Mouse (Mus musculus) limb, embryonic 15.5 days (tissue): ENCODE measurements around the gene Bak1. TPM values are rescaled to one million over a fixed set of nuclear protein-coding genes. Genes with fewer than 3 reads are reported as not detected.

Experiments used
- ATAC-seq: fragments of 200-750 bp; cut with Nextera tagmentation; 2 replicates; pipeline ENCODE4 v1.8.0; 2017; ENCODE audit warnings: low read depth, moderate TSS enrichment; ENCODE audit not compliant: insufficient number of reproducible peaks, low FRiP score, low TSS enrichment
- H3K27ac ChIP-seq: fragments of 300-500 bp; sonication (generic); 2 replicates; pipeline ENCODE4 v1.5.1; 2015; ENCODE audit warnings: moderate library complexity, mild to moderate bottlenecking, inconsistent platforms
- H3K27me3 ChIP-seq: fragments of 300-500 bp; sonication (generic); 2 replicates; pipeline ENCODE4 v1.6.1; 2015; ENCODE audit warnings: inconsistent platforms
- H3K36me3 ChIP-seq: fragments of 300-500 bp; sonication (generic); 2 replicates; pipeline ENCODE4 v1.6.1; 2015; ENCODE audit warnings: inconsistent platforms
- H3K4me1 ChIP-seq: fragments of 300-500 bp; sonication (generic); 2 replicates; pipeline ENCODE4 v1.6.1; 2015; ENCODE audit warnings: inconsistent platforms
- H3K4me2 ChIP-seq: fragments of 300-500 bp; sonication (generic); 2 replicates; pipeline ENCODE4 v1.6.1; 2015; ENCODE audit warnings: mild to moderate bottlenecking, inconsistent platforms
- H3K4me3 ChIP-seq: fragments of 300-500 bp; sonication (generic); 2 replicates; pipeline ENCODE4 v1.5.1; 2015; ENCODE audit warnings: mild to moderate bottlenecking, inconsistent platforms
- H3K9ac ChIP-seq: fragments of 300-500 bp; sonication (generic); 2 replicates; pipeline ENCODE4 v1.6.1; 2015; ENCODE audit warnings: inconsistent platforms
- H3K9me3 ChIP-seq: fragments of 300-500 bp; sonication (generic); 2 replicates; pipeline ENCODE4 v1.6.1; 2016; ENCODE audit warnings: inconsistent platforms
- WGBS: fragments of 180-500 bp; shearing (Covaris S2); methylation state at CpG from one replicate; pipeline ENCODE4 v1.1.7; 2015; 5-methylcytosine and 5-hydroxymethylcytosine counted together
- polyA plus RNA-seq: library from polyadenylated mRNA; unstranded; fragments of >200 nt; fragmentation: Nextera tagmentation; extraction: Ambion mirVana; gene quantifications from 2 replicates; pipeline ENCODE4 v1.2.1, GENCODE M21; 2015

Gene Bak1
- polyA plus RNA-seq, 1 experiment from 2014 or later, result 5.5 TPM

DNA sequence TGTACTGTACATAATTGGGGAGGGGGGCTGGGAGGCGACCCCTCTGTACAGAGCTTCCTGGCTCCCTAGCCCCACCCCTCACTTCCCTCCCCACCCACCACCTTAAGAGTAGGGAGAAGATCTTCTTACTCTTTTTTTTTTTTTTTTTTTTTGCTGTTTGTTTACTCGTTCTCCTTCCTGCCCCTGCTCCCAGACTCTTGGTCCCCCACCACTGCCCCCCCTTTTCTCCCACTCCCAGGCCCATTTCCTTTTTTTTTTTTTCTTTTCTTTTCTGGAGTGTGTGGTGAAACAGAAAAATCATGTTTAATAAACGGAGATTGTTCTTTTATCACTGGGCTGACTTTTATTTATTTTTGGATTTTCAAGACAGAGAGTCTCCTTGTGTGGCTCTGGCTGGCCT, 56.7 kb downstream of the Bak1 start:
- Histone ChIP-seq H3K36me3 (peaks cover 45% of the 10 kb centered on the region), H3K9ac (peak overlapping the region; percentile 80), H3K4me2 (peak overlapping the region; percentile 77), H3K4me1 (peaks cover 44% of the 10 kb centered on the region), H3K27ac (peak overlapping the region; percentile 90; the same call in 1 of the 2 replicates), H3K4me3 (peak overlapping the region; percentile 95), H3K27me3 (no peaks in the 10 kb centered on the region), H3K9me3 (no peaks in the 10 kb centered on the region)
- no peak for ATAC-seq
- WGBS, result 9% methylated on average over 3 of the region's 3 CpGs

DNA sequence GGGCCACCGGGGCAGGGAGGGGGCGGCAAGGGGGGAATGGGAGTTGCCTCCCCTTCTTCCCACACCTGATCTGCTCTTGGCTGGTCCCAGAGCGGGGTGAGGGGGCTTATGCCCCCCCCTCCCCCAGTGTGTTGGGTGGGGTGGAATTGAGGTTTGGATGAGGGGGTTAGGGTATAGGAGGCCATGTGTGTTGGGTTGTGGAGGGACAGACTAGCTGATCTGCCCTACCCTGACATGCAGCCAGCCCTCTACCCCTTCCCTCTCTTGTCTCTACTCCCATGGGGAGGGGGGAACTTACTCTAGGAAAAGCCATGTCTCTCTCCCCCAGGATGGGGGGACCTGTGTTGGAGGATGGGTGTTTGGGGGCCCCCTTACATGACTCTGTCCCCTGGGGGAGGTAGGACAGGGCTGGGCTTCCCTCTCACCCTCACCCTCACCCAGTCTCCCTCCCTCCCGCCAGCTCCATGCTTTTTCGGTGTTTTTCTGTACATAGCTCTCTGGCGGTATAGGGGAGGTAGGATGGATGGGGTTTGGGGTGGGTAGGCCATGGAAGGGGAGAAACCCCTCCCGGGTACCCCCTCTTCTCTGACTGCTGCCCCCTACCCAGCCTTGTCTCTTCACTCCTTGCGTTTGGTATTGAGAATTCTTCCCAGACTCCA, 57.4 kb downstream of the Bak1 start:
- no peak overlapping the region for H3K27ac ChIP-seq
- peak overlapping the region; percentile 77 for H3K4me2 ChIP-seq
- H3K9ac ChIP-seq, result peak overlapping the region; percentile 20; the same call in 1 of the 2 replicates
- peaks cover 44% of the 10 kb centered on the region for H3K4me1 ChIP-seq
- no peaks in the 10 kb centered on the region for H3K9me3 ChIP-seq
- peak overlapping the region; percentile 95; the same call in 1 of the 2 replicates for H3K4me3 ChIP-seq
- peaks cover 48% of the 10 kb centered on the region for H3K36me3 ChIP-seq
- no peaks in the 10 kb centered on the region for H3K27me3 ChIP-seq
- no peak for ATAC-seq
- 61% methylated on average over 8 of the region's 8 CpGs for WGBS

DNA sequence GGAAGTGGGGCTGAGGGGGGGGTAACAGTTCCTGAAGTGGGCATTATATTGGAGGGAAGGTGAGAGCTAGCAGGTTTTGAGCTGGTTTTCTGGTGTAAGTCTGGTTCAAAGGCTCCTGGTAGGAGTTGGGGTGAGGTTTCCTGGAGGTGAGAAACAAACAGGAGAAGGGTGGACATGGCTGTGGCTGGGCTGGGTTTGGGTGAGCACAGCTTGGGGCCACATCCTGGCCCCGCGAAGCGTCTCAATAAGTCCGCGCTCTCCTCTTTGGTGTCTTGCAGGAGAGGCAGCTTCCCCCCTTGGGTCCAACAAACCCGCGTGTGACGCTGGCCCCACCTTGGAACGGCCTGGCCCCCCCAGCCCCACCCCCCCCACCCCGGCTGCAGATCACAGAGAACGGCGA, 58.6 kb downstream of the Bak1 start:
- H3K27ac ChIP-seq, result no peak overlapping the region
- H3K4me2 ChIP-seq, result no peak overlapping the region
- no peak overlapping the region for H3K4me3 ChIP-seq
- H3K9me3 ChIP-seq, result no peaks in the 10 kb centered on the region
- no peak for ATAC-seq
- H3K36me3 ChIP-seq, result peaks cover 50% of the 10 kb centered on the region
- peaks cover 40% of the 10 kb centered on the region for H3K4me1 ChIP-seq
- WGBS, result 67% methylated on average over 5 of the region's 12 CpGs
- no peak overlapping the region for H3K9ac ChIP-seq
- H3K27me3 ChIP-seq, result no peaks in the 10 kb centered on the region

Other genes with a start within 250 kb of the Bak1 start
- 47.3 and 50.7 TPM in 2 replicates for gene Bnip1, start 247.9 kb downstream of the Bak1 start, polyA plus RNA-seq
- not detected in 2 replicates for gene Nkx2-5, start 184.0 kb downstream of the Bak1 start, polyA plus RNA-seq
- gene Kifc5b, start 111.9 kb downstream of the Bak1 start, polyA plus RNA-seq, result 4.7 and 5.8 TPM in 2 replicates
- 11.4 and 13.0 TPM in 2 replicates for gene Phf1, start 96.0 kb downstream of the Bak1 start, polyA plus RNA-seq
- gene Cuta, start 89.4 kb downstream of the Bak1 start, polyA plus RNA-seq, result 158 and 172 TPM in 2 replicates
- 1.6 and 1.9 TPM in 2 replicates for gene Syngap1, start 87.8 kb downstream of the Bak1 start, polyA plus RNA-seq
- 13.5 and 14.1 TPM in 2 replicates for gene Zbtb9, start 55.8 kb downstream of the Bak1 start, polyA plus RNA-seq
- gene Itpr3, start 28.3 kb upstream of the Bak1 start, polyA plus RNA-seq, result 4.3 and 4.4 TPM in 2 replicates
- gene Uqcc2, start 104.9 kb upstream of the Bak1 start, polyA plus RNA-seq, result 276 and 289 TPM in 2 replicates
- 0.44 and 1.7 TPM in 2 replicates for gene Ip6k3, start 138.8 kb upstream of the Bak1 start, polyA plus RNA-seq
- gene Lemd2, start 175.5 kb upstream of the Bak1 start, polyA plus RNA-seq, result 9.7 and 15.3 TPM in 2 replicates